Mouse (Mus musculus): Measurements from ENCODE around the gene Glb1l2. TPM values are rescaled to one million over a fixed set of nuclear protein-coding genes. Genes with fewer than 3 reads are reported as not detected.

Gene Glb1l2
- polyA plus RNA-seq, 1 experiment from 2014 or later = 2.1 TPM

DNA sequence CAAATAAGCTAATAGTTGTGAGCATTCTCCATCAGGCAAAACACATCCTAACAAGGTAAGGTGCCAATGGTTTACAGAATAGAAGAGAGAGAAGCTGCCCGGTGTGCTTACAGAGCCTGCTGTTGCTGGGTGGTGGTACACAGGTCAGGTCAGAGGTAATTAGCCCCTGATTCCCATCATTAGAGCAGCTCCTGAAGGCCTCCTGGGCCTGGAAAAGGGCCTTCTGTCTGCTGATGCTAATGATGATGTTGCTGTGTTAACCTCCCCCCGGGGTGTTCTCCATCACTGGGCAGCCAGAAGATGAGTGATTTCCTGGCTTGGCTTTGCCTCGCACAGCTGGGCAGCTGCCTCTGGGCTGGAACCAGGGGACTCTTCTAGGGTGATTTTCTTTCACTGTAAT, 87.9 kb downstream of the Glb1l2 start:
- Histone ChIP-seq H3K9me3 (ENCODE audit: control insufficient read depth, low read length) (no peaks in the 10 kb centered on the region), H3K4me2 (ENCODE audit: low read length) (no peak overlapping the region), H3K27ac (replicated peaks; ENCODE audit: low read depth, low read length) (no peak overlapping the region), H3K4me3 (replicated peaks; ENCODE audit: low read depth, low read length) (no peak overlapping the region), H3K4me1 (ENCODE audit: control insufficient read depth, insufficient read depth, low read length) (no peaks in the 10 kb centered on the region), H3K27me3 (ENCODE audit: control insufficient read depth, insufficient read depth, low read length) (no peaks in the 10 kb centered on the region), H3K9ac (replicated peaks; ENCODE audit: low read length) (no peak overlapping the region), H3K36me3 (ENCODE audit: control insufficient read depth, insufficient read depth, low read length) (no peaks in the 10 kb centered on the region)
- DNase-seq (peak; percentile 36), ATAC-seq (ENCODE audit: low FRiP score, low TSS enrichment) (no peak; the same call in 1 of the 2 replicates)
- WGBS = 37% methylated on average over 3 of the region's 3 CpGs

Other genes starting within 250 kb of the Glb1l2 start
- gene B3gat1, start 72.7 kb downstream of the Glb1l2 start, polyA plus RNA-seq (2014; fragmentation: Nextera tagmentation; extraction: Ambion mirVana) = 46.6 and 49.6 TPM in 2 replicates
- not detected in 2 replicates for gene Glb1l3, start 54.4 kb upstream of the Glb1l2 start, polyA plus RNA-seq (2014; fragmentation: Nextera tagmentation; extraction: Ambion mirVana)
- not detected in 2 replicates for gene Gm1110, start 116.6 kb upstream of the Glb1l2 start, polyA plus RNA-seq (2014; fragmentation: Nextera tagmentation; extraction: Ambion mirVana)
- gene Acad8, start 193.1 kb upstream of the Glb1l2 start, polyA plus RNA-seq (2014; fragmentation: Nextera tagmentation; extraction: Ambion mirVana) = 27.3 and 28.5 TPM in 2 replicates
- gene Thyn1, start 193.2 kb upstream of the Glb1l2 start, polyA plus RNA-seq (2014; fragmentation: Nextera tagmentation; extraction: Ambion mirVana) = 127 and 131 TPM in 2 replicates
- 85.3 and 102 TPM in 2 replicates for gene Vps26b, start 223.6 kb upstream of the Glb1l2 start, polyA plus RNA-seq (2014; fragmentation: Nextera tagmentation; extraction: Ambion mirVana)
- gene Ncapd3, start 223.7 kb upstream of the Glb1l2 start, polyA plus RNA-seq (2014; fragmentation: Nextera tagmentation; extraction: Ambion mirVana) = 16.7 and 24.6 TPM in 2 replicates